Mouse (Mus musculus) heart, postnatal 0 days (tissue): ENCODE data around the gene Brd9.

Experiments
- CTCF ChIP-seq: IDR thresholded peaks from 2 replicates; pipeline ENCODE4 v1.5.1; 2016; ENCODE audit warnings: antibody characterized with exemption, control low read depth, low read depth
- EP300 ChIP-seq: IDR thresholded peaks from 2 replicates; pipeline ENCODE4 v1.6.1; 2016; ENCODE audit warnings: antibody characterized with exemption, low read depth

- no peak for TF ChIP-seq EP300
- TF ChIP-seq CTCF: no peak
Observed at GRCm38 (mm10) chr13:73953551-73954130, 16.0 kb downstream of the Brd9 start.
